Mouse (Mus musculus): ENCODE data around the gene Ercc2.
A peak's percentile ranks its signal among the peaks of the same experiment; 100 is the strongest.

Ercc2 gene

DNA sequence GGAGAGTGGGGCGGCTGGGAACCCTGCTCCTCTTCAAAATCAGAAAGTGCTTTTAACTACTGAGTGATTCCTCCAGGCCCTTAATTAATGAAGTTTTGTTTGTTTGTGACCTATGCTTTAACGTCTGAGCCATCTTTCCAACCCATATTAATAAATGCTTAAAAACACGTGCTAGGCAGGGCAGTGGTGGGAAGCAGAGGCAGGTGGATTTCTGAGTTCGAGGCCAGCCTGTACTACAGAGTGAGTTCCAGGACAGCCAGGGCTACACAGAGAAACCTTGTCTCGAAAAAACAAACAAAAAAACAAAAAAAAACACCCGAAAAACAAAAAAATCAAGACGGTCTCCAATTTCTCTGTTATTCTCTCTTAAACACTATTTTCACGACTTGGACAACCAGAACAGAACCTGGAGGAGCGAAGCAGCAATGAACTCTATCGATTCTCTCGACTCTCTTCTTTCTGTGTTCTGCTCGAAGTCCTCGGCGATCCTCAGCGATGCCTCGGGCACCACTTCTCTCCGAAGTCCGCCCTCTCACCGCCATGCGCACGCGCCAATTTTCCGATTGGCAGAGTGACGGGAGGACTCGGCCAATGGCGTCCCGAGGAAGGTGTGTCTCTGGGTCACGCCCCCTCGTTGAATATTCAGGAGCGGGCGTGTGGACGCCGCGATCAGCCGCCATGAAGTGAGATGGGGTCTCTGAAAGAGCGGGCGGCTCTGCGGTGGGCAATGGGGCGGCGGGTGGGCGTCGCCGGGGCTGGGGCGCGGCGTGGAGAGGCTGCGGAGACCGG, at the start of gene Ercc2:
Ercc2 (plus strand) TSS at position 634 of the 789 bp plus-strand sequence.
- peak; percentile 92 to 98 for DNase-seq (ENCODE audit: low spot score in 2 of 2)

DNA sequence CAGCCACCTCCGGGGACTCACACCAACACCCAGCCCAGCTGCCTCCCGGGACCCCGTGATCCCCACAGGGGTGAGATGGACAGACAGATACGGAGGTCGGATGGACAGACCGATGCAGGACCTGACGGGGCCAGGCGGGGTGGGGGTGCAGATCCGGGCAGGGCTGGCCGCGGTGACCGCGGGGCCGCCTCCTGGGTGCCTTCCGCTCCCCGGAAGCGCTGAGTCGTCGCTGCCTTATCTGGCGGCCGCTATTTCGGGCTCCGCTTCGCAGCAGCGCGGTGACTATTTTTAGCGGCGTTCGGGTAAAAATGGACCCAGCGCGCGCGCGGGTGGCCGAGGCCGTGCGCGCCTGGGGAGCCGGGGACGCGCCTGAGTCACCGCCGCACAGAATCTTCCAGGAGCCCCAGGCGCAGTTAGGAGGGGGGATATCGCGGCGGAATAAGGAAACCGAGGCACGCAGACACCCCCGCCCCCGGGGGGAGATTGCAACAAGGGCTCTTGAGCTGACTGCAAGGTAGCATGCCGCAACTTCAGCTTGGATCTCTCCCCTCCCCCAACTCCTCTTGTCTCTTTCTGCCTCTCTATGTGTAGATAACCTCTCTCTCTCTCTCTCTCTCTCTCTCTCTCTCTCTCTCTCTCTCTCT, 49.0 kb upstream of the Ercc2 start:
- peak; percentile 68 to 74 for DNase-seq (ENCODE audit: low spot score in 2 of 2)

DNA sequence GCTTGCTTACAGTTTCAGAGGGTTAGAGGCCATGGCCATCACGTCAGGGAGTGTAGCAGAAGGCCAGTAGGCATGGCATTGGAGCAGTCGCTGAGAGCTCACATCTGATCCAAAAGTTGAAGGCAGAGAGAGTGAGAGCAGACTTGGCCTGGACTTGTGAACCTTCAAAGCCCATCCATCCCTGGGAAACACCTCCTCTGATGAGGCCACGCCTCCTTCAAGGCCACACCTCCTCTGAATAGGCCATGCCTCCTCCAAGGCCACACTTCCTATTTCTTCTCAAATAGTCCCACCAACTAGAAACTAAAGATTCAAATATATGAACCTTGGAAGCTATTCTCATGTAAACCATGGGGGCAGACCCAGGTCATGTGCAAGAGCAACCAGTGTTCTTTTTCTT, 46.2 kb upstream of the Ercc2 start:
- DNase-seq (ENCODE audit: low spot score in 2 of 2): no peak

- DNase-seq (ENCODE audit: low spot score in 2 of 2): no peak
Observed at GRCm38 (mm10) chr7:19337122-19337521, 44.7 kb upstream of the Ercc2 start.

- no peak for DNase-seq (ENCODE audit: low spot score in 2 of 2)
Observed at GRCm38 (mm10) chr7:19338060-19338459, 43.8 kb upstream of the Ercc2 start.

DNA sequence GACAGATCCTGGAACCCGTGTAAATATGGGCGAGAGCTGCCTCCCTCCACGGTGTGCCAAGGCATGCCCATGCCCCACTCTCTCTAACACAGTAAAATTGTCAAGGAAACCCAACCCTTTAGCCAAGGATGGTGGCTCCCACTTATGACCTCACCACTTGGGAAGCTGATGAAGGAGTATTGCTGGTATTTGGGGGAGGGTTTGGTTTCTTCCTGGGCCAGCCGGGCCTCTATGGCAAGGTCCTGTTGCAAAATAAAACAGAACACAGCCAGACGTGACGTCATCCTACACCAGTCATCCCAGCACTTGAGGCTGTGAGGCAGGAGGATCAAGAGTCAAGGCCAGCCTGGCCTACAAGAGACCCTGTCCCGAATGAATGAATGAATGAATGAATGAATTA, 43.2 kb upstream of the Ercc2 start:
- DNase-seq (ENCODE audit: low spot score in 2 of 2): no peak

DNA sequence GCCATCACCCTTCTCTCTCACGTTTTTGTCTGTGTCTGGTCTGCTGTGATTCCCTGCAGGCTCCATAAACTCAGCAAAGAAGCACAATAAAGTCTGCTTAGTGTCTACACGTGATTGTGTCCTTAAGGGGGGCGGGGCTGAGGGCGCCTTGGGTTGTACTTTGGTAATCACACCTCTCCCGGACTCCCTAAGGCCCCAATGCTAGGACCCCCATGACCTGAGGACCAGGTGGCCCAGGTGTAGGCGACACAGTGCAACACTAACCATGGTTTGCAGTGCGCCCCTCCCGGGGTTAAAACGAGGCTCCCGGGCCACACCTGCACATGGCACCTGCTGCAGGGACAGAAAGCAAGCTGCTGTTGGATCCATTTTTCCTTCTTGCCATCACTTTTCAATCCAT, 40.6 kb upstream of the Ercc2 start:
- DNase-seq (ENCODE audit: low spot score in 2 of 2): no peak

- no peak for DNase-seq (ENCODE audit: low spot score in 2 of 2)
Observed at GRCm38 (mm10) chr7:19341761-19342409, 39.9 kb upstream of the Ercc2 start.

DNA sequence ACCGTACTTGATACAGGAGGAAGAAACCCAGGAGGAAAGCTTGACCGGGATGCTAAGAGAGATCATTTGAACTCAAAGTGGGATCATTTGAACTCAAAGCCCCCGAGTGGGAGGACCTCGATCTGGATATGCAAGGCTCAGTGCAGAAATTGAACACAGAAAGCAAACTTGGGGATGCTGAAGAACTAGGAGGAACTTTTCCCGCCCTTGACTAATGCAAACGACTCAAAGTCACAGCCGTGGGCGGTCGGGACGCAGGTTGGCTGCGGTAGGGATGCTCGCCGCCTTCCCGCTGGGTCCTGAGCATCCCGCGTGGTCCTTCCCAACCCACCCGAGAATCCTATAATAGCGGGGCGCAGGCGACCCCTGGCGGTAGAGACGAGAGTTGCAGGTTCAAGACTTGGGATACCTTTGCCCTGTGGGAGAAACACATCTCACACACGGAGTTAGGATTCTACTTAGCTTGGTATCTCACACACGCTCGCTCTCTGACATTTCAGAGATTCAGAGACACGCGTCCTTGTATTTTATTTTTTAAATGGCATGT, 39.3 kb upstream of the Ercc2 start:
- peak; percentile 89 to 91 for DNase-seq (ENCODE audit: low spot score in 2 of 2)

- DNase-seq (ENCODE audit: low spot score in 2 of 2): peak in 1 of 2 experiments; percentile 48
Observed at GRCm38 (mm10) chr7:19343210-19343808, 38.5 kb upstream of the Ercc2 start.

DNA sequence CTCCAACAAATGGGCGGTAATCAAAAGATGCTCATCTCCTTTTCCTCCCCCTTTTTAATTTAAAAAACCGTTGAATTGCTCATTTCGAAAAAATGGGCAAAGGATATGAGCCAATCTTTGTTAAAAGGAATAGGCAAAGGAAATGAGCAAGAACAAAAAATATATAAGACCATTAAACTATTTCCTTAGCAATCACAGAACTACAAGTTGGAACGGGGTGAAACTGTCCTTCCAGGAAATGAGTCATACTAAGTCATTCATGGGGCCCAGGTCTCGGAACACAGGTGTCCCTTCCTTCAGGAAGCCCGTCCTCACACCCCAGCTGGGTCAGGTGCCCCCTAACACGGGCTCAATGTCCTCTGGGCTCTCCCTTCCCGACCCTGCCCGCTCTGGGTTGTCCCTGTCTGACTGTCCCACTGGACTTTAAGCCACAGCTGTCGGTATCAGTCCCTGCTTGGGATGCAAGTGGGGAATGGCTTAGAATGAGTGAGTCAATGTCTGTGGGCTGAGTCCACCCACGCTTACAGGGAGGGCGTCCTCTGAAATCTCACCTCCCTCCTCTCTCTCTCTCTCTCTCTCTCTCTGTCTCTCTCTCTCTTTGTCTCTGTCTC, 37.5 kb upstream of the Ercc2 start, which contains the start of gene Ercc1:
Ercc1 (plus strand) TSS at position 542 of the 611 bp plus-strand sequence.
- no peak for DNase-seq (ENCODE audit: low spot score in 2 of 2)

DNA sequence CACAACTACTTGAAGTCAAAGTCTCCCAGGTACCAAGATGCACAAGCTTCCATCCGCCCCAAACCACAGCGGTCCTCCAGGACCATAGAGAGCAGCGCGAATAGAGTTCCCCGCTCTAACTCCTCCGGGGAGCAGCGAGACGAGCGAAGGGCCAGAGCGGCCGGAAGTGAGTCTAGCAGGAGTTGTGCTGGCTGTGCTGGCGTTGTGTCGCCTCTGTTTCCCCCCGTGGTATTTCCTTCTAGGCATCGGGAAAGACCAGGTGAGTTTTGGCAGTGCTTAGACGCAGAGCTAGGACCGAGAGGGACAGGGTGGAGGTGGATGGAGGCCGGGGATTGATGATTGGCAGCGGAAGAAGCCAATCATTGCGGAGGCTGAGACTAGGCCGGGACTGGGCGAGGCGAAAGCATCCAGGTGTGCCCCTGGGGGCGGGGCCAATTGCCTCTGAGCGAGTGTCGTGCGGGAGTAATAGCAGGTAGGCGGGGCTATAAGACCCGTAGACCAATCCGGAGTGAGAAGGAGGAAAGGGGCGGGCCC, 36.8 kb upstream of the Ercc2 start:
- peak; percentile 86 to 91 for DNase-seq (ENCODE audit: low spot score in 2 of 2)

DNA sequence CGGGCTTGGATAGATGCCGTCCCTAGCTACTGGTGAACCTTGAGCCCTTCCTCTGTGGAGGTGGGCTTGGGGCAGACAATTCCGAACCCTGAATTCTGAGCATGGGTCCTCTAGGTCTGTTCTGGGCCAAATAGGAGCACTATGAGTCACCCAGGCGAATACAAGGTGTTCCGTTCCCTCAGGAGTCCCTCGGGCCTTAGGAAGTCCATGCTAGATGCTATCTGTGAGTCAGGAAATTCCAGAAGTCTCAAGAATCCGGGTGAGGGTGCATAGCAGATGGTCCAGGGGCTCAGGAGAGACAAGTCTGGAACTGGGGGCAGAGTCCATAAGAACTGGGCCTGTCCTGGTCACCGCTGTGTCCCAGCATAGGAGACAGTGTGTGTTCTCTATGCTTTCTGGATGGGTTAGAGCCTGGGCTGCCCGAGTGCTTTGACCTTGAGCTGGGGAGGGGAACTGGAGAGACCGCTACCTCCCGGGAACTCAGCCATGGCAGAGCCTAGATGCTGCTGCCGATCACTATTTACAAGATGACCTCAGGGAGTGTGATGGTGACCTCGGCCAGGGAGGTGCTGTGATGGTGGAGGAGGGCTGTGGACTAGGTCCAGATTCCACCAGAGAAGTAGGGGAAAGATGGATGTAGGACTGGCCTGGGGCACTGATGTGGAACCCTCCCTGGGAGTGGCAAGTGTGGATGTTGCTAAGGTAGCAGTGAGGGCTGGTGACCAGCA, 32.5 kb upstream of the Ercc2 start:
- no peak for DNase-seq (ENCODE audit: low spot score in 2 of 2)

DNA sequence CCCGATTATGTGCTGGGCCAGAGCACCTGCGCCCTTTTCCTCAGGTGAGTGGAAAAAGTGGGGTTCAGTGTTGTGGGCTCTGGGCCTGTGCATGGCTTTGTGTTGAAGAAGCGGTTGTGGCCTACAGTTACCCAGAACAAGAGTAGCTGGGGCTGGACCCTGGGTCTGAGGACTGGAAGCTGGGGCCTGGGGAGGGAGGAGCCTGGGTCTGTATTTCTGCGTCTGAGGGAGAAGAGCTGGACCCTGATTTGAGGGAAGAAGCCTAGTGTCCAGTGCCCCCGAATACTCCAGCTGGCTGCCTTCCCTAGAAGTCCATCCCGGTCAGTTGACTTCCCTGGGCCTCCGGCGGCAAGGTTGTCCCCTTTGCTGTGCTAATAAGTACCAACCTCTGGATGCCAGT, 31.6 kb upstream of the Ercc2 start:
- no peak for DNase-seq (ENCODE audit: low spot score in 2 of 2)

GRCm38 (mm10) chr7:19354991-19355390, 26.8 kb upstream of the Ercc2 start:
- no peak for DNase-seq (ENCODE audit: low spot score in 2 of 2)

- no peak for DNase-seq (ENCODE audit: low spot score in 2 of 2)
Observed at GRCm38 (mm10) chr7:19356311-19356710, 25.5 kb upstream of the Ercc2 start.

DNA sequence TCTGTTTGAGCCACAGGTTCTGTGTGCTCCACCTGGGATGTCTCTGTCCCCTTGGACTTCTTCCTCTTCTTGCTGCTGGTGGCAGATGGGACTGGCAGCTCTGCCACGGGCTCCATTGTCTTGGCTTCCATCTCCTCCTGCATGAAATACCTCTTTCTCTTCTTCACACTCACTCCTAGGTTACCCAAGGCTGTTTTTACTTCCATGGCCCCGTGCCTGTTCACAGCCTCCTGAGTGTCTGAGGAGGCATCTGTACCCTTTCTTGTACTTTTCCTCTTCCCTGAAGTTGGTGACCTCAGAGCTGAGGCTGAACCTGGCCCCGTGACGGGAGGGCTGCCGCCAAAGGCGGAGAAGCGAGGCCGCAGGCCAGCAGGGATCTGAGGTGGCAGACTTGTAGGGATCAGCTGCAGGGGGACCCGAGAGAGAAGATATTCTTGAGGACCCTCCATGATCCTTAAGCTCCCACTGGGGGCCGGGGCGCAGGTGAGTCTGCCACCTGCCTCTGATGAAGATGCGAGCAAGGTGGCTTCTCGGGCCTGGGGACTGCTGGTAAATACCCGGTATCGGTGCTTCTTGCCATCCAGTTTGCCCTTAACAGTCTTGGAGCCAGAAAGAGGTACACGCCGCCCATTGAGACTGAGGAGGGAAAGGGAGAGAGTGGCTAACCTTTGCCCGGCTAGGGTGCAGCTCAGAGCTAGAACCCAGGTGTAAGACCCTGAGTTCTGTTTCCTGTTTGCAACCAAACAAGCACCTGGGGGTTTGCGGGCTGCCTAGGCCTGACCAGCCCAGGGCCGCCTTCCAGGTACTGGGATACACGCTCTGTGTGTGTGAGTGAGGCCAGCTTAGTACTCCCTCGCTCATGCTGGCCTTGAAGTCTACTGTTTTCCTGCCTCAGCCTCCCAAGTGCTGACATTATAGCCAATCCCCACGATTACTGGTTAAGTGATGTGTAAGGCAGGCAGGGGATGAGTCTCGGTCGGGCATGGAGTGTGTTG, 24.1 kb upstream of the Ercc2 start:
- DNase-seq (ENCODE audit: low spot score in 2 of 2): no peak

DNA sequence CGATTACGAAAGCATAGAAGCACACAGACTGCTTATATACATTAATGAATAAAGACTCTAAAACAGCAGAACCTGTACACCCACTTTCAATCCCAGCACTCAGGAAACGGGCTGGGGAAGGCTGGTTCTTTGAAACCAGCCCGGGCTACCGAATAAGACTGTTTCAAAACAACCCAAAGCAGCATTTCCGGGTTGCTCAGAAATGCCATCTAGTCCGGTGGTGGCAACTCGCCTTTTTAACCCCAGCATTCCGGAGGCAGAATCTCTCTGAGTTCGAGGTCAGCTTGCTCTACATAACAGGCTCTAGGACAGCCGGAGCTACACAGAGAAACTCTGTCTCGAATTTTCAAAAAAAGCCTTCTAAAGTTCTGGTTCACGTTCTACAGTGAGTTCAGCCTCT, 23.2 kb upstream of the Ercc2 start:
- DNase-seq (ENCODE audit: low spot score in 2 of 2): no peak

GRCm38 (mm10) chr7:19359299-19359891, 22.4 kb upstream of the Ercc2 start, which contains the start of the genes Cd3eap and Ppp1r13l:
Gene Cd3eap (minus strand): TSS chr7:19359483.
Gene Ppp1r13l (plus strand): TSS chr7:19359749.
- peak; percentile 83 to 84 for DNase-seq (ENCODE audit: low spot score in 2 of 2)

All from frontal cortex, postnatal 25 days (tissue).